Mouse (Mus musculus) skeletal muscle tissue, postnatal 0 days (tissue): ENCODE measurements around the gene Akap10. TPM values are rescaled to one million over a fixed set of nuclear protein-coding genes. Genes with fewer than 3 reads are reported as not detected.

ENCODE experiments used
- polyA plus RNA-seq: library from polyadenylated mRNA; unstranded; fragments of >200 nt; fragmentation: Nextera tagmentation; extraction: Ambion mirVana; gene quantifications from 2 replicates; pipeline ENCODE4 v1.2.1, GENCODE M21; 2015

Akap10 gene
- polyA plus RNA-seq: 5.9 and 7.2 TPM in 2 replicates

DNA sequence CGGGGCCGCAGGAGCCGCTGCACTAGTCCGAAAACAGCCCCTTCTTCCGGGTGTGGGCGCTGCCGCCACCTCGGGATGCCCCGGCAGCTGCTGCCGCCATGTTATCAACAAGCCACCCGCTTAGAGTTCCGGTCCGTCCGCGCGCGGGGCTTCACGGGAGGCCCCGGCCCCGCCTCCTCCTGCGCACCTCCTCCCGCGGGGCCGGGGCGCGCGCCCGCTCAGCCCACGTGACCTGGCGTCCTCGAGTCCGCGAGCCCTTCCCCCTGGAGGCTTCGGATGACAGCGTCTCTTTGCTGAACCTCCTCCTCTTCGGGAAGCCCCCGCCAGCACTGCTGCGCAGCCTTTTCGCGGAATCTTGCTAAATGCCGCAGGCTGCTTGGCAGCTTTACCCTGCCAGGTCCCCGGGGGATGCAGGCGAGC, at the start of gene Akap10:
Akap10 (minus strand) TSS at position 155 of the 420 bp plus-strand sequence.

DNA sequence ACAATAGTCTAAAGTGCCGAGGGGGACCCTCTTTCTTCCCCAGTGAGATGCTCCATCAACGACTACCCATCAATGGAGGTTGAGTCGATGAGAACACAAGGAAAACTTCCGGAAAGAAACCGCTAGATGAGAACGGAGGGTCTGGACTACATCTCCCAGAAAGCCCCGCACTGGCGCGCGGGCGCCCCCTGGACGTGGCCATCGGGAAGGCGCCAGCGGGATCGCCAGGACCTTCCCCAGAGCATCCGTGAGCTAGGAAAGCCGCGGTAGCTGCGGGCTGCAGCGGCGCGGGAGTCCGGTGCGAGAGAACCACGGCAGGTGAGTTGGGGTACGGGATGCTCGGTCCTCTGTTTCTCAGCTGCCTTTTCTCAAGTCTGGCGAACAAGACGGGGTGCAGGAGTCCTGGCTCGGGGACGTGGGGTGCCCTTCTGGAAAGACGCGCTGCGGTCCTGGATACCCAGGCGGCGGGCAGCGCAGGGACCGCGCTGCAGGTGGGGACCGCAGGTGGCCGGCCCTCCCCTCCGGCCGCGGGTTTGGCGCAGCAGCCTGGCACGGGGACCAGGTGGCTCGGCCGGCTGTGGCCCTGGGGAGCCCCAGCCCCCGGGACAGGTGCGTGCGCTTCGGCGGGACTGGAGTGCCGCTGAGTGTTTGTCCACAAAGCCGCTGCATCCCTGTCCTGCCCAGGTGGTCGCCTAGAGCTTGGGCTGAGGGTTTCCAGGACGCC, 26.7 kb upstream of the Akap10 start, which contains the start of gene Specc1:
Specc1 (plus strand) TSS at position 192 of the 724 bp plus-strand sequence.

DNA sequence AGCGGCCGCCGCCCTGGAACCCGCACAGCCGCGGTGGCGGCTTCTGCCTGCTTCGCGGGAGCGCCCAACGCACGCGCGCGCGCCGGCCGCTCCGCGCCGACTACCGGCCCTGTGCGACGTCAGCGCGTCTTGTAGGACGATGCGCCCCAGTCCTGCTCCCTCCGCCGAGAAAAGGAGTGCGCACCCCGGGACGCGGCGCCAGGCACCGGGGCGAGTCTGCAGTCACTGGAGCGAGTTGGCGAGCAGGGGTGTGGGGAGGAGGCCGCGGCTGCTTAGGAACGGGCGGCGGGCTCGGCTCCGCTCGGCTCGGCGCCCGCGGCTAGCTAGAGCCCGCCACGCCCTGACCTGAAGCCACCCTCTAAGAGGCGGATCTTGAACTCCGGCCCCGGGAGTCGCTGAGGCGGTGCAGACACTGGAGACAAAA, 75.1 kb downstream of the Akap10 start, which contains the start of gene Ulk2:
Ulk2 (minus strand) TSS at position 86 of the 424 bp plus-strand sequence.

Other genes starting within 250 kb of the Akap10 start
- 0.21 and 0.66 TPM in 2 replicates for gene Fam83g, start 246.2 kb downstream of the Akap10 start, polyA plus RNA-seq
- 0.13 TPM in 1 of 2 replicates, not detected in the other for gene Slc5a10, start 209.4 kb downstream of the Akap10 start, polyA plus RNA-seq
- gene Prpsap2, start 168.2 kb downstream of the Akap10 start, polyA plus RNA-seq: 7.9 and 9.4 TPM in 2 replicates
- 11.1 TPM in 2 replicates for gene Ulk2, start 75.2 kb downstream of the Akap10 start, polyA plus RNA-seq
- gene Specc1, start 26.5 kb upstream of the Akap10 start, polyA plus RNA-seq: 3.1 and 4.0 TPM in 2 replicates